In the genomic region with DNA sequence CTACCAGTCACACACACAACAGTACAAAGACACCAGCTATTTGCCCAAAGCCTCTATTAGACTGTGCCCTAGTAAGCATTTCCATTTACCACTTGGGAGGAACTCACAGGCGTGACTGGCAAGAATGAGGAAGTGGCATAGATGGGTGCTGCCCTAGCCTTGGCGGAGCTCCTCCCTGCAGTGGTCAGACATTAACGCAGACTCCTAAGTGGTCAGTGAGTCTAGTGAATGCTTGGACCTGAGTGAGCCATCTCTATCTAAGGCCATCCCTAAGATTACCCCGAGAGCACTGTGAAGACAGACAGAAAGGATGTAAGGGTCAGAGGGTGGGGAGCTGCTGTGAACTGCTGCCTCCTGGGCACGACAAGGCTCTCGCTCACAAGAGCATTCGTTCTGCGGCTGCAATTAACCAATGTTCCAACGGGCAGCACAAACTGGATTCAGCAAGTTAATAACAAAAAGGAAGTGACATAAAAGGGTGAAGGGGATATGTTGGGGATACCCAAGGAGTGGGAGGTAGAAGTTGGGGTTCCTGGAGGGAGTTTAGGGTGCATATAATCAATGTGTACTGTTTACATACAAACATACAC, we compare ENCODE assay signal across 11 mouse cellular contexts.
DNase-seq lines count a peak whose midpoint lies in the region; ATAC-seq lines count a peak whose summit lies in the region.
"Had no signal": no experiment of that assay in that cellular context is flagged by ENCODE, and none has a peak within 500 bp of the region (broad histone marks: within the 10 kb centered on the region; RNA-seq: fewer than 3 reads in every experiment).

No protein-coding gene starts in this region.

- no peak overlapping the region for H3K27ac ChIP-seq in liver, embryonic 16.5 days (ENCODE audit: low read length)
- H3K27ac ChIP-seq in liver, embryonic 12.5 days = no peak overlapping the region
- peak overlapping the region; percentile 49; the same call in 1 of the 2 replicates for H3K27ac ChIP-seq in brown adipose tissue, adult 24 weeks (replicated peaks; ENCODE audit: low read depth, low read length)
- H3K27ac ChIP-seq: limb, embryonic 12.5 days had no signal

- peaks cover 5% of the 10 kb centered on the region for H3K4me1 ChIP-seq in liver, embryonic 16.5 days (ENCODE audit: control insufficient read depth, low read depth, low read length)
- peaks cover 31% of the 10 kb centered on the region for H3K4me1 ChIP-seq in liver, embryonic 12.5 days
- H3K4me1 ChIP-seq in brown adipose tissue, adult 24 weeks (ENCODE audit: control insufficient read depth, insufficient read depth, insufficient read length, low read length) = peaks cover 19% of the 10 kb centered on the region

- no peaks in the 10 kb centered on the region for H3K27me3 ChIP-seq in liver, embryonic 16.5 days (ENCODE audit: control insufficient read depth, insufficient read depth, low read depth, low read length)
- no peaks in the 10 kb centered on the region for H3K27me3 ChIP-seq in liver, embryonic 12.5 days (replicated peaks)
- H3K27me3 ChIP-seq: limb, embryonic 12.5 days had no signal

- no peak overlapping the region for H3K4me2 ChIP-seq in liver, embryonic 16.5 days (ENCODE audit: low read depth, low read length)
- no peak overlapping the region for H3K4me2 ChIP-seq in liver, embryonic 12.5 days
- H3K4me2 ChIP-seq: limb, embryonic 12.5 days had no signal

- H3K9me3 ChIP-seq in liver, embryonic 16.5 days (replicated peaks; ENCODE audit: control insufficient read depth, low read length) = no peaks in the 10 kb centered on the region
- no peaks in the 10 kb centered on the region for H3K9me3 ChIP-seq in liver, embryonic 12.5 days (replicated peaks)
- H3K9me3 ChIP-seq: forebrain, embryonic 10.5 days; limb, embryonic 12.5 days had no signal

- H3K36me3 ChIP-seq in liver, embryonic 16.5 days (ENCODE audit: control insufficient read depth, insufficient read depth) = no peaks in the 10 kb centered on the region
- no peaks in the 10 kb centered on the region for H3K36me3 ChIP-seq in liver, embryonic 12.5 days
- H3K36me3 ChIP-seq: limb, embryonic 12.5 days had no signal

- no peak overlapping the region for H3K4me3 ChIP-seq in liver, embryonic 16.5 days (ENCODE audit: low read depth, low read length)
- no peak overlapping the region for H3K4me3 ChIP-seq in liver, embryonic 12.5 days
- H3K4me3 ChIP-seq in brown adipose tissue, adult 24 weeks (ENCODE audit: insufficient read depth, low read depth, low read length) = no peak overlapping the region
- H3K4me3 ChIP-seq: forebrain, embryonic 10.5 days; limb, embryonic 12.5 days had no signal

- WGBS in liver, embryonic 16.5 days (ENCODE audit: insufficient replicate concordance) = 50% methylated on average over 9 of the region's 9 CpGs
- 59% methylated on average over 9 of the region's 9 CpGs for whole genome bisulfite sequencing in liver, embryonic 12.5 days (ENCODE audit: insufficient replicate concordance)

- ATAC-seq in liver, embryonic 16.5 days (ENCODE audit: low read depth) = peak; percentile 45
- ATAC-seq in liver, embryonic 12.5 days = no peak

- no peak overlapping the region for H3K9ac ChIP-seq in liver, embryonic 16.5 days (ENCODE audit: low read depth, low read length)
- no peak overlapping the region for H3K9ac ChIP-seq in liver, embryonic 12.5 days
- H3K9ac ChIP-seq: limb, embryonic 12.5 days had no signal

- DNase-seq in kidney, postnatal 36 days = peak; percentile 68 to 78
- peak; percentile 35 to 42 for DNase-seq in natural killer cell, adult 2 months (ENCODE audit: low spot score in 2 of 2)
- no peak for DNase-seq in ovary, postnatal 36 days (ENCODE audit: low spot score)
- DNase-seq in urinary bladder, postnatal 25 days (ENCODE audit: low spot score) = no peak
- DNase-seq in gastrocnemius, postnatal 4 days (ENCODE audit: low spot score in 2 of 2) = no peak
- DNase-seq: cerebellum, adult 11 months had no signal

Comparison
In these comparisons a context has a peak if more than half of its experiments do, and no peak if none do; other contexts are left out.
1. DNase-seq: peak in kidney, postnatal 36 days (2 of 2) and natural killer cell, adult 2 months (2 of 2); none in ovary, postnatal 36 days (single experiment), urinary bladder, postnatal 25 days (single experiment) and gastrocnemius, postnatal 4 days (0 of 2).